Mouse (Mus musculus): ENCODE measurements at regions not wholly inside any gene's neighbourhood (a gene's known extent, or its start where the extent isn't known, plus 50 kb on each side); places are given as distances from the start of the nearest gene placed in this dataset.

DNA sequence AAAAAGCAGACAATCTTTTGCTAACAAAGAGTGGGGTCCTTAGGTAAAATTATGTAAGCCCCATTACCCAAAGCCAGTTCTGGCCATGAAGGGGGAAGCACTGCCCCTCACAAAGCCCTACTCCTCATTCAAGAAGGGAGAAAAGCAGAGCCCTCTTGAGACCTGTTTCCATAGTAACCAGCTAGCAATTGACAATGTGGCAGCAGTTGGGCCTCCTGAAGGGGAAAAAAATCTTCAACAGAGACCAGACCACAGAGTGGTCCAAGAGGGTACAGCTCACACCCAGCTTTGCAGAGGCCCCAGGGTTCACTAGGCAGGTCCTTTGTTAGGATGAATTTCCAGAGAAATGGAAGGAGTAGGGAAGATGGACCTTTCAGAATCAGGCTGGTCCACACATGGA lies 271.8 kb downstream of the Tox3 start:
- Histone ChIP-seq H3K9ac (no peak overlapping the region), H3K27ac (ENCODE audit: low read depth) (no peak overlapping the region), H3K4me3 (ENCODE audit: low read depth, low read length) (no peak overlapping the region), H3K36me3 (ENCODE audit: insufficient read depth) (no peaks in the 10 kb centered on the region), H3K4me2 (no peak overlapping the region), H3K27me3 (ENCODE audit: insufficient read depth, low read length) (no peaks in the 10 kb centered on the region), H3K9me3 (ENCODE audit: low read depth, low read length) (no peaks in the 10 kb centered on the region), H3K4me1 (ENCODE audit: insufficient read depth) (0 out of 2 replicates have a peak, but pooled peaks cover 2% of the 10 kb centered on the region)
- TF ChIP-seq CTCF (IDR thresholded peaks at IDR 0.05; ENCODE audit: low read depth) = no peak
- DNase-seq (peak; percentile 59), ATAC-seq (ENCODE audit: insufficient read depth) (no peak; the same call in 1 of the 2 replicates)

DNA sequence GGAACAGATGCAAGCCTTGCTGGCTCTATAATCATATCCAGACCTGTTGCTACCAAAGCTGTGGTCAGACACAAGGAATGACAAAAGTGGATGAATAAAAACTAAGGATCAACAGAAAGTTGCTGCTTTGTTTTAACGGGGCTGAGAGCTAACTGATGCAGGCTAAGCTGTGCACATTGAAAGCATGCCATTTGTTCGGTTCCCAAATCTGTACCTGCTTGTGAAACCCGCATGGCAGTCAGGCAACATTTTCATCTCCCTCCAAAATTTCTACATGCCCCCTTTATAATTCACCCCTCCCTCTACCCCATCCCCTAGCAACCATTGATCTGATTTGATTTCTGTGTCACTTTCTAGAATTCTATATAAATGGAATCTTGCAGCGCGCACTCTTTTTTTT lies 272.3 kb downstream of the Tox3 start:
- 0 out of 2 replicates have a peak, but pooled peaks cover 2% of the 10 kb centered on the region for H3K4me1 ChIP-seq (ENCODE audit: insufficient read depth)
- WGBS = 88% methylated on average over 5 of the region's 5 CpGs
- no peaks in the 10 kb centered on the region for H3K9me3 ChIP-seq (ENCODE audit: low read depth, low read length)
- H3K27me3 ChIP-seq (ENCODE audit: insufficient read depth, low read length) = no peaks in the 10 kb centered on the region
- H3K9ac ChIP-seq = no peak overlapping the region
- H3K4me3 ChIP-seq (ENCODE audit: low read depth, low read length) = no peak overlapping the region
- no peaks in the 10 kb centered on the region for H3K36me3 ChIP-seq (ENCODE audit: insufficient read depth)
- TF ChIP-seq CTCF (IDR thresholded peaks at IDR 0.05; ENCODE audit: low read depth) = no peak
- no peak overlapping the region for H3K4me2 ChIP-seq
- DNase-seq (no peak), ATAC-seq (ENCODE audit: insufficient read depth) (no peak)
- no peak overlapping the region for H3K27ac ChIP-seq (ENCODE audit: low read depth)

GRCm38 (mm10) chr8:90070006-90070405 lies 278.1 kb downstream of the Tox3 start:
- Histone ChIP-seq H3K9me3 (ENCODE audit: low read depth, low read length) (no peaks in the 10 kb centered on the region), H3K27ac (ENCODE audit: low read depth) (no peak overlapping the region), H3K4me3 (ENCODE audit: low read depth, low read length) (no peak overlapping the region), H3K27me3 (ENCODE audit: insufficient read depth, low read length) (no peaks in the 10 kb centered on the region), H3K36me3 (ENCODE audit: insufficient read depth) (no peaks in the 10 kb centered on the region), H3K4me2 (no peak overlapping the region), H3K9ac (no peak overlapping the region), H3K4me1 (ENCODE audit: insufficient read depth) (no peaks in the 10 kb centered on the region)
- 39% methylated on average over 5 of the region's 5 CpGs for WGBS
- no peak for ATAC-seq (ENCODE audit: insufficient read depth)
- no peak for TF ChIP-seq CTCF (IDR thresholded peaks at IDR 0.05; ENCODE audit: low read depth)
- DNase-seq = no peak

DNA sequence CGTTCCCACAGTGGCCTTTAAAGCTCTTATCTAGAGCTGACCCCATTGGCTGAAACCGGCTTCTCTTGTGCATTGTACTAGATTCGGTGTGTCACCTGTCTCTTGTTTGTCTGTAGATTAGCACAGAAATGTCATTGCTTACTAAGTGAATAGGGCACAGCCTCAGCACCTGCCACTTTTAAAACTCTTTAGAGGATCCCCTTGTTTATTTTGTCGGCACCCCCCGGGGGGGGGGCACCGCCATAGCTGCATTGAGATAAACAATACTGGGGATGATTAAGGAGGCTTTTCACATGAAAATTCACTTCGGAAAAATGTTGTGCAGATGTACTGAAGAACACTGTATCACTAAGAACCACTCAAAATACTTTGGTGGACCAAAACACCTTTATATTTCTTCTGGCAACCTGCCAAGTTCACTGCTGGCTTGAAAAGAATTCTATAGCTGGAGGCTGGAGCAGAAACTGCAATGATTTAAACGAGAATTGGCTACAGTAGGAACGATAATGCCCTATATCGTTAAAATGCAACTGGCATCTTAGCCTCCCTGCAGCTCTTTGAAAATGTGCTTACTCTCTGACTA lies 278.6 kb downstream of the Tox3 start:
- H3K4me2 ChIP-seq = peak overlapping the region; percentile 28; the same call in 1 of the 2 replicates
- 5% methylated on average over 10 of the region's 10 CpGs for WGBS
- H3K4me1 ChIP-seq (ENCODE audit: insufficient read depth) = no peaks in the 10 kb centered on the region
- H3K27me3 ChIP-seq (ENCODE audit: insufficient read depth, low read length) = no peaks in the 10 kb centered on the region
- no peak overlapping the region for H3K27ac ChIP-seq (ENCODE audit: low read depth)
- H3K4me3 ChIP-seq (ENCODE audit: low read depth, low read length) = no peak overlapping the region
- ATAC-seq (ENCODE audit: insufficient read depth) (peak; percentile 35; the same call in 1 of the 2 replicates), DNase-seq (peak; percentile 80)
- no peaks in the 10 kb centered on the region for H3K36me3 ChIP-seq (ENCODE audit: insufficient read depth)
- no peaks in the 10 kb centered on the region for H3K9me3 ChIP-seq (ENCODE audit: low read depth, low read length)
- no peak overlapping the region for H3K9ac ChIP-seq
- no peak for TF ChIP-seq CTCF (IDR thresholded peaks at IDR 0.05; ENCODE audit: low read depth)

DNA sequence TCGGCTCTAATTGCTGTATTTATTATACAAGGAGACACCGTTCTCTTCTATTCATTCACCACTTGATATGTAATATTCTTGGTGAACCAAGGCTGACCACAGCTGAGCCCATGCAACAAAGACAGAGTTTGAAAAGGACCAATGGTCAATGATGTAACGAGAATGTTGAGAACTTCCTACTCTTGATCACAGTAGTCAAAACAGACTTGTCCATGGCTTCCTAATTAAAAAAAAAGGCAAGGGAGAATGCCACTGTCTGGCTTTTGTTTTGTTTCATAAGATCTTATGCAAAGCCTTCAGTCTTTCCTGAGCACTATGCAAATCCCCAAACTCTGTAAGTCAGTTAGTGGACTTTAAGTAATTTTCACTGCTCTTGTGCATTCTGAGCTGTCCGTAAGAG lies 279.7 kb downstream of the Tox3 start:
- H3K4me2 ChIP-seq = no peak overlapping the region
- no peak for DNase-seq
- 84% methylated on average over 4 of the region's 4 CpGs for WGBS
- H3K27me3 ChIP-seq (ENCODE audit: insufficient read depth, low read length) = no peaks in the 10 kb centered on the region
- no peak for ATAC-seq (ENCODE audit: insufficient read depth)
- H3K27ac ChIP-seq (ENCODE audit: low read depth) = no peak overlapping the region
- H3K36me3 ChIP-seq (ENCODE audit: insufficient read depth) = no peaks in the 10 kb centered on the region
- H3K9me3 ChIP-seq (ENCODE audit: low read depth, low read length) = no peaks in the 10 kb centered on the region
- TF ChIP-seq CTCF (IDR thresholded peaks at IDR 0.05; ENCODE audit: low read depth) = no peak
- H3K4me1 ChIP-seq (ENCODE audit: insufficient read depth) = no peaks in the 10 kb centered on the region
- H3K9ac ChIP-seq = no peak overlapping the region
- H3K4me3 ChIP-seq (ENCODE audit: low read depth, low read length) = no peak overlapping the region

DNA sequence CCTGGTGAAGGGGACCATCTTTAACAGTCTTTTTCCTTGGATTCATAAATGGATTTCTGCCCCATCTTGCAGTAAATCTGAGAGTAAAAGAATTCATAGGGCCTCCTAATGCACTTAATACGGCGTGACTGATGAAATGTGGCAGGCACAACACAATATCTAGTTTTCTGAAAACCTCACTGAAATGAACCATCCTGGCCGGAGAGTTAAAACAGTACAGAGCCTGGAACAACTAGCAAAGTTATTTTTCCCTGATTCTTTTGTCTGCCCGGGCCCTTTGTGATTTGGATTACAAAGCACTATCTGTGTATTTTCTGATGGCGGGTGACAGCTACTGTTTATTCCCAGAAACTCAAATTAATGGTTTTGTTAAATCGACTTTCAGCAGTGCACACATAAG lies 283.8 kb downstream of the Tox3 start:
- no peak for ATAC-seq (ENCODE audit: insufficient read depth)
- no peaks in the 10 kb centered on the region for H3K4me1 ChIP-seq (ENCODE audit: insufficient read depth)
- no peaks in the 10 kb centered on the region for H3K36me3 ChIP-seq (ENCODE audit: insufficient read depth)
- TF ChIP-seq CTCF (IDR thresholded peaks at IDR 0.05; ENCODE audit: low read depth) = no peak
- no peak overlapping the region for H3K27ac ChIP-seq (ENCODE audit: low read depth)
- no peak overlapping the region for H3K4me2 ChIP-seq
- H3K27me3 ChIP-seq (ENCODE audit: insufficient read depth, low read length) = no peaks in the 10 kb centered on the region
- no peak overlapping the region for H3K4me3 ChIP-seq (ENCODE audit: low read depth, low read length)
- peak; percentile 19 for DNase-seq
- 25% methylated on average over 6 of the region's 6 CpGs for WGBS
- no peaks in the 10 kb centered on the region for H3K9me3 ChIP-seq (ENCODE audit: low read depth, low read length)
- H3K9ac ChIP-seq = no peak overlapping the region

DNA sequence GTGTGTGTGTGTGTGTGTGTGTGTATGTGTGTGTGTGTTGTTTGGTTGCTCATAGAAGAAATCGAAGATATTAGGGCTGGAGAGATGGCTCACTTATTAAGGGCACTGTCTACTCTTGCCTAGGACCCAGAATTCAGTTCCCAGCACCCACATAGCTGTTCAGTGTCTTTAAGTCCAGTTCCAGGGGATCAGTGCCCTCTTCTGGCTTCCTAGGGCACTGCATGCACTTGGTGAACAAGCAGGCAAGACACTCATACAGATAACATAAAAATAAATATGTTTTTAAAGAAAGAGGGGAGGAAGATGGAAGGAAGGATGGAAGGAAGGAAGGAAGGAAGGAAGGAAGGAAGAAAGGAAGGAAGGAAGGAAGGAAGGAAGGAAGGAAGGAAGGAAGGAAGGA lies 284.9 kb downstream of the Tox3 start:
- Histone ChIP-seq H3K4me3 (ENCODE audit: low read depth, low read length) (no peak overlapping the region), H3K4me2 (no peak overlapping the region), H3K4me1 (ENCODE audit: insufficient read depth) (no peaks in the 10 kb centered on the region), H3K27ac (ENCODE audit: low read depth) (no peak overlapping the region), H3K36me3 (ENCODE audit: insufficient read depth) (no peaks in the 10 kb centered on the region), H3K9me3 (ENCODE audit: low read depth, low read length) (no peaks in the 10 kb centered on the region), H3K9ac (no peak overlapping the region), H3K27me3 (ENCODE audit: insufficient read depth, low read length) (no peaks in the 10 kb centered on the region)
- WGBS = 88% methylated on average over 1 of the region's 1 CpGs
- DNase-seq = peak; percentile 20
- ATAC-seq (ENCODE audit: insufficient read depth) = no peak
- peak; percentile 31; the same call in 1 of the 2 replicates for TF ChIP-seq CTCF (IDR thresholded peaks at IDR 0.05; ENCODE audit: low read depth)
